Mouse (Mus musculus) heart, postnatal 4 days (tissue): ENCODE data around the gene Terb2. TPM values are rescaled to one million over a fixed set of nuclear protein-coding genes. Genes with fewer than 3 reads are reported as not detected.
"Not testable (repeated sequence)": the region's sequence is repeated elsewhere in the genome, so short reads cannot be mapped to it uniquely, and the experiment has no call there.

Source experiments
- DNase-seq: peaks from one replicate; pipeline ENCODE4 v3.0.0; 2021
- total RNA-seq, 2 experiments: library from RNA; stranded (reverse); gene quantifications; 2 replicates each; pipeline ENCODE4 v1.2.3; 2021

Terb2 gene
- total RNA-seq, 2 experiments from 2014 or later = not detected

DNA sequence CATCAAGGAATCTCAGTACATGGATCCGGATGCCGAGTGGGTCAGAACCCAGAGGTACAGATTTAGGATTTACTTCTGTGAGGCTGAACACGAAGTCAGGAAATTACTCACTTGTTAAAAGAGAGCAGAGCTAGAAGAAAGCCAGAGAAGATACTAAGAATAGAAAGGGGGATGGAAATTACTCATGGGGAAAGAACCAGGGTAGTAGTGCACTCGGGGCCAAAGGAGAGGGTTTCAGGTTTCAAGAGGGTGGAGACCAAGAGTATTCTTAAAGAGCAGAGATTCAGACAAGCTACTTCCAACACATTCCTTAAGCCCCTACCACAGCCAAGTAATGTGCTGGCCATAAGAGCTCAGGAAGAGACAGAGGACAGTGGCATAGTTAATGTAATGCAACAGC is 24.5 kb upstream of the Terb2 start:
- no peak for DNase-seq

DNA sequence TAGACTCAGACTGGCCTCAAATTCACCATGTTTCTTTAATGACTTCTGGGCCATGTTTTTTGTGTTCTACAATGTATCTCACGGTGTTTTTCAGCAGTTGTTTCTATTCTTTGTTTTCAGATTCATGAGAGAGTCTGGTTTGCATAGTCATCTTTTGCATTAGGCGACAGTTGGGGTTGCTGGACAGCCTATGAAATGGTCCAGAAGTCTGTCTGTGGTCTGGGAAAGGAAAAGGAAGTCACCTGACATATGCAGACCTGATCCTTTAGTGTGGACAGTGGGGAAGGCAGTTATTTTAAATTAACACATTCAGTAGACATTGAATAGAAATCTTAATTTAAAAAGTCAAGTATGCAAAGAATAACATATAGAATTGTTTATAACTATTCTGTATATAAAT is 23.5 kb upstream of the Terb2 start:
- no peak for DNase-seq

DNA sequence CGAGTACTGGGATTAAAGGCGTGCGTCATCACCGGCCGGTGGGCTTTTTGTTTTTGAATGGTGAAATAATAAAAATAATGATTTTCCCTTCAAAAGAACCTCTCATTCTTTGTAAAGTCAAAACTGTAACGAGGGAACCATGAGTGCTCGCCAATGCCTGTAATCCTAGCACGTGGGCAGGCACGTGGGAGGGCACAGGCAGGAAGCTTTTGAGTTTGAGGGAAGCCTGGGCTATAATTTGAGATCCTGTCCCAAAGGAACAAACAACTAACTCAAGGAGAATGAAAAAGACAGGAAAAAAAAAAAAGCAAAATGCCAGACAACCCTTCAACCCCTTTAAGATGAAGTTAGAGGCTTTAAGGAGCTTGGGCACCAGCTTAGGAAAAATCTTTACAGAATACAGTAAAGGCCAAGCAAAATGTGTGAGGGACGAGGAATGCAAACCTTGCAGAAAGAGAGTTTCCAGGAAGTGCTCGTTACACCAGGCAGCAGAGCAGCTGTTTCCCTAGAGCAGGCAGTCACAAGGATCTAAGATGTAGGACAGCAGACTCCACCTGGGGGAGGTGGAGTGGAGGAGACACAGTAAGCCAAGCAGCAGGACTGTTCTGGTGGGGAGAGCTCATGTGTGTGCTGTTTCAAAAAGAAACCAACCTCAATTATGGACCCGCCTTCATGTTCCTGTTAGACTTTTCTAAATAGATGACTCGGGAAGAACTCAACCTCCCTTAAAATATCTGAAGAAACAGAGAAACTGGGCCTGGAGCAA is 22.5 kb upstream of the Terb2 start:
- DNase-seq = no peak

DNA sequence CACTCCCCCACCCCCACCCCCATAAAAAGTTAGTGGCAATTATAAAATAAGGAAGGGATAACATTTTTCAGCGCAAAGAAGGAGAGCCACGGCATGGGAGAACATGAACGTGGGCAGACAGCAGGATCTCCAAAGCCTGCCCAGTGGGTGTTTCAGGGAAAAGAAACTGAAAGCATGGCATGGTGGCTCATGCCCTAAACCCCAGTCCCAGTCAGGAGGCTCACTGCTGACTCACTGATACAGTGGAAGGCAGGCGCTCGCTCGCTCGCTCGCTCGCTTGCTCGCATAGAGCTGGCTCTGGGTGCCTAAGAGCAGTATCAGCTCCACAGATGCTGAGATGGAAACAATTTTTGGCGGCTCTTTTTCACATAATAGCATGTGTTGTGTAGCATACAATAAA is 21.8 kb upstream of the Terb2 start:
- no peak for DNase-seq

DNA sequence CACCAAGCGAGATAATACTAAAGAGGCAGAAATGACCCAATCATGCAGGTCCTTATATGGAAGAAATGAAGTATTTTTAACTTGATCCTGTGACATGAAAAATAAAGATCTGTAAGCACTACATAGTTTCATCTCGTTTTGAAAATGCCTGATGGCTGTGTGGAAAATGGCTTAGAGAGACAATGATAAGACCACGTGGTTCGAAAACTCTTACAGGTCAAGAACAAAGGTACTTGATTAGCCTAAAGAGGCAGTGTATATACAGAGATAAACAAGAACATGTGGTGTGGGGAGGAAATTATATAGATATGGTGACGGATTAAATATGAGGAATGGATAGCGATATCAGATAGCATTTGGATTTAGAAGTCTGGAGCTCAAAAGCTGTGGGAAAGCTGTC is 14.8 kb upstream of the Terb2 start:
- no peak for DNase-seq

DNA sequence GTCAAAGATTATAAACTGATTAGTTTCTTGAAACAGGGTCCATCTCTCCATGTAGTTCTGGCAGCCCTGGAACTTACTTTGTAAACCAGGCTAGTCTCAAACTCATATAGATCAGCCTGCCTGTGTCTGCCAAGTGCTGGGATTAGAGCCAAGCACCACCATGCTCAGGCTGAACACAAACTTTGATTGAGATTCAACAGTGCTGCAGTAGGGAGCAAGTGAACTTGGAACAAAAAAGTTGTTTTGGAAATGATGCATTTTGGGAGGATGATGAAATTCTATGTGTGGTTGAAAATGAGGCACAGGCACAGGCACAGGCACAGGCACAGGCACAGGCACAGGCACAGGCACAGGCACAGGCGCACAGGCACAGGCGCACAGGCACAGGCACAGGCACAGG is 13.9 kb upstream of the Terb2 start:
- DNase-seq = no peak

DNA sequence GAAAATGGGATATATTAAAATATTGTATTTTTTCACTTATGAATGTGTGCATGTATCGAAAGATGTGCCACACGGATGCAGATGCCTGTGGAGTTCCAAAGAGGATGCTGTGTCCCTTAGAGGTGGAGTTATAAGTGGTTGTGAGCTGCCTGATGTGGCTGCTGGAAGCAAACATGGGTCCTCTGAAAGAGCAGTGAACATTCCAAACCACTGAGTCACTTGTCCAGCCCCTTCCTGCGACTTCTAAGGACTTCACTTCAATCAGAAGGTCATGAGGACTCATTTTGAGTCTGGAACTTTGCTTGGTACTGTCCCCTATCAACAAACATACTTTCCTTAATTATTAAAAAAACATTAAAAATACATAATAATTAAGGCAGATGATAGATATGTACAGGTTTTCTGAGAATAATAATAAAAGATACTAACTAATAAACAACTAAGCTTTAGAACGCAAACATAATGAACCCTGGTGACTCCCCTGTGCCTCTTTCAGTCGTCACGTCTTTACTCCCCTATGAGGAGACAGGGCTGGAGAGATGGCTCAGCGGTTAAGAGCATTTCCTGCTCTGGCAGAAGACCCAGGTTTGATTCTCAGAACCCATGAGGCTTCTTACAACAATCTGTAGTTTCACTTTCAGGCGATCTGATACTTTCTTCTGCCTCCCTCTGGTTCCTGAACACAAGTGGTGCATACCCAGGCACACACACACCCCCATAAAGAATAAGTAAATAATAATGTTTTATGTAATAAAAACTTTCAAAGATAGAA is 5.8 kb upstream of the Terb2 start:
- DNase-seq = no peak

DNA sequence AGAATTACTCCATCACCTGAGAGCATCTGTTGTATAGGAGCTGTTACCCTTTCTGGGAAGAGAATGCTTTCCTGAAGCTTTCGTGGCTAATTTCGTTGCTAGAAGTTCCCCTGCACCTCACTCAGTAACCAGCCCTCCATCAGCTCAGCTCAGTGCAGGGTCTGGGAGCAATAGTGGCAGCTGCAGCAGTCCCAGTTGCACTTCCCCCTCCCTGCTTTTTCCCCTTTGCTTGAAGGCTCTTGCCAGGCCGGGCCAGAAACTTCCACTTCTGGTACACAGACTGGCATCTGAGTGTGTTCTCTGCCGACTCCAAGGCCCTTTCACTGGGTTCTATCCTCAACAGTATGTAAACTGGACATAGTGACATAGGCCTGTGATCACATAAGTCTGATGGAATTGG is 986 bp upstream of the Terb2 start:
- no peak for DNase-seq

DNA sequence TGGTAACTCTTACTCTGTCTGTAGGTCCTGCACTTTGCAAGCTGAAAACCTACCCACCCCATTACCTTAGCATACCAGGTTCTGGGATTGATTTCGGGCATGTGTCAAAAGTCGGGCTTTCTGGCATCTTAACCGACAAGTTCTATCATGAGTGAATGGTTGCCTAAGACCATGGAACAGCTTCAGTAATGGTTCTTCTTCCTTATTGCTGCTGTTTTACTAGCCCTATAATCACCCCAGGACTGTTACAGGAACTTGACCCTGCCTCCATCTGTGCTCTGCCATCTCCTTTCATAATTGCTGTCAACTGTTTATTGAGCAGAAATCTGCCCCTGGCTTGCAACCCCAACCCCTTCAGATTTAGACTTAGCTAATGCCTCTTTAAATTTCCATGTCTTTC is 679 bp downstream of the Terb2 start:
- no peak for DNase-seq

DNA sequence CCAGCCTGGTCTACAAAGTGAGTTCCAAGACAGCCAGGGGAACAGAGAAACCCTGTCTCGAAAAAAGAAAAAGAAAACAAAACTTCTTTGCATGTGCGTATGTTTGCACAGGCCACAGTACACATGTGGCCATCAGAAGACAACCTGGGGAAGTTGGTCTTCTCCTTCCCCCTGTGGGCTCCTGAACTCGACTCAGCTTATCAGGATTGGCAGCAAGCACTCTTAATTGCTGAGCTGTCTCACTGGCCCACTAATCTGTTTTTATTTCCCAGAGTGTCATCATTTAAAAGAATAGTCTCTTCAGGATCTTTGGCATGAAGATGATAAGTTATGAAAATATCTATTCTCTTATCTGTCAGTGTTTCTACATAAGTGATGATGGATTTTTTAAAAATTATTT is 5.8 kb downstream of the Terb2 start:
- DNase-seq = no peak

DNA sequence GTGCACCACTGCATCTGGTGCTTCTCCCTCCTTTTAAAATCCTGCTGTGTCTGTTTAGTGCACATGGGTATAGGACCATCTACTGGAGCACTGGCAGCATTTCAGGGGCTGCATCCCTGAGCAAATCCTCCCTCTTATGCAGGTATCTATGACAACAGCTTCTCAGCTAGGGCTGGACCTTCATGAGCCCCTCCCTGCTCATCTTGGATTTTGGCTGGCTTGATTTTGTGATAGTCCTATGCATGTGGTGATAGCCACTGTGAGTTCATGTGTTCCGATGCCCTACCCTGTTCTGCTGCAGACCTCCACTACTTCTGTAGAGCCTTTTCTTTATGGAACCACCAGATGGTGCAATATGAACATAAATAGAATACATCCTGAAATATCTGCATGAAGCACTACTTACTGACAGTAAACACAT is 8.4 kb downstream of the Terb2 start:
- no peak for DNase-seq

DNA sequence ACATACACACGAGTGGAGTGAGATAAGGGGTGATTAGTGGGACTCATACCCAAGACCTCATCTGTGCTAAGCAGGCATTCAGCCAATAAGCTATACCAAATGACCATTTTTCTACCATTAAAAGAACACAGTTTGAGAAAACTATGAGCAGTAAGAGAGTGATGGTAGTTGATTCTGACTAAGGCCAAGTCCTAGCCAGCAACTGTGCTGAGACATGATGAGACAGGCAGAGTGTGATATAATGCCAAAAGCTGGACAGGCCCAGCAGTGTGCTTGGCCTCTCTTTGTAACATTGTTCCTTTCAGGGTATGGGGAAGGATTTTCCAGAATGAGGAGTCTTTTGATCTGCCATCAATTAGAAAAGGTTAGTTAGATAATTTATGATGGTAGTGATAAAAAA is 15.4 kb downstream of the Terb2 start:
- no peak for DNase-seq

DNA sequence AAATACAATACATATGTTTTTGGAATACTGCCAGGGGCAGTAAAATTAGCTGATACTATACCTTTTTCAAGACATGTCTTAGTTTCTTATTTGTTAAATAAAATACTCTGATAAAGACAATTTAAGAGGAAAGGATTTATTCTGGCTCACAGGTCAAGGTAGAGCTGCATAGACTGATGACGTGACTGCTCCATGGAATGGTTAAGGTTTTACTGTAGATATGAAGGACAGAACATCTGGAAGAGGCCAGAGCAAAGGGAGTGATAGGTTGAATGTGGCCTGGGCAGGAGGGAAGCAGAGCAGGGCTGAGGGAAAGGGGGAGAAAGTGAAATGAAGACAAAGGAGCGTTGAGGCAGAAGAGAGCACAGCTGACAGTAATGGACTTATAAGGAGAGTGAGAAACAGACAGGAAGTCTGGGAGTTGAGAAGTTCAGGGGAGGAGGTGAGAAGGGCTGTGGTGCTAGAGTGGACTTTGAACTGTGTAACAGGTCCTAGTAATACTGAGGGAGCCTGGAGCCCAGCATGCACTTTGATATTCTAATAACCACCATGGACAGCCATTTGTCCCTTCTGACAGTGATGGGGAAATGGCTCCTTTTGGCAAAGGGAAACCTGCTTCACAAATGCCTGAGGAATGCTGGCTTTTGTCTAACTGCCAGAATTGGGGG is 20.5 kb downstream of the Terb2 start:
- DNase-seq = no peak

DNA sequence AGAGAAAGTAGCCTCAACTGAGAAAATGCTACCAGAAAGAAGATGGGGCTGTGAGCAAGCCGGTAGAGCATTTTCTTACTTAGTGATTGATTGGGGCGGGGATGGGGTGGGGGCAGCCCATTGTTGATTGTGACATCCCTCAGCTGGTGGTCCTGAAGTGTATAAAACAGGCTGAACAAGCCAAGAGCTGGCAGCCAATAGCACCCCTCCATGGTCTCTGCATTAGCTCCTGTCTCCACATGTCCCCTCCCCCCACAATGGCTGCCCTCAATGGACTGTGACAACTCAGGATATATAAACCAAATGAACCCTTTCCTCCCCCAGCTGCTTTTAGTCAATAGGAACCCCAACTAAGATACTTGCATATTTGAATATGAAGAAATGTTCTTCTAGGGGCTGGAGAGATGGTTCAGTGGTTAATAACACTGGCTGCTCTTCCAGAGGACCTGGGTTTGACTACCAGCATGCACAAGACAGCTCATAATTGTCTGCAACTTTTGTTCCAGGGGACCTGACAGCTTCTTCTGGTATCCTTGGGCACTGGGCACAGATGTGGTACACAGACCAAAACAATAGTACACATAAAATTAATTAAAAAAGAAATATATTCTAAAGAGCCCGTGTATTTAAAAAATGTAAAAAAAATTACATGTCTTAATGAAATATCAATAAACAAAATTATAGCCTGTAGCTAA is 24.6 kb downstream of the Terb2 start:
- no peak for DNase-seq

DNA sequence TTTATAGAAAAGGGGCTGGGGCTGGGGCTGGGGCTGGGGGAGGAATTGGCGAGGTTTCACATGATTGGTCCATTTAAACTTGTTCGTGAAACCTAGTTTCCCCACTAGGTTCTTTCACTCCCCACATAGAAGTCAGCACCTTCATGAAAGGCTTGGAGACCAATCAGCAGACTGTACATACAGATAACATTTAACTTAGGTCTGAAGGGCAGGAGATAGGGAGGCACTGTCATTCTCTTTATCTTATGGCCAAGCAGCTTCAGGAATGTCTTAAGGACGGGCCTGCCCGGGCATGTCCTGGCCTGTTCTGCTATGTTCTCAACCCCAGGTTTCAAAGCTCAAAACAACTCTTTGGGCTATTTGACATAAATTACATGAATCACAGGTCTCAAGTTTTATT is 31.0 kb downstream of the Terb2 start:
- DNase-seq = not testable (repeated sequence)

DNA sequence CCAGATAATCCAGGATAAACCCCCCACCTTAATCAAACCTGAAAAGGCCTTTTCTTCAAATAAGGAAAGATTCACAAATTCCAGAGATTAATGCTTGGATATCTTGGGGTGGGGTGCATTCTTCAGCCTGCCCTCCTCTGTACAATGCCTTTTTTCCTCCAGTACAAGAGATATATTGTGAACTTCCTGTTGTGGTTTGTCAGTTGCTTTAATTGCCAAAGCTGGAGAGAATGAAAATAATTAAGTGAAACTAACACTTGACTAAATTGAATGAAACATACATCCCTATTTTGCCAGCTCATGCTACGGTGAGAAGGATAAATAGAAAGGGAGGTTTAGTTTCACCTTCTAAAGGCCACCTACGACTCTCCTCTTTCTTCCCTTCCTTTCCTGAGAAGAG is 32.2 kb downstream of the Terb2 start:
- no peak for DNase-seq

DNA sequence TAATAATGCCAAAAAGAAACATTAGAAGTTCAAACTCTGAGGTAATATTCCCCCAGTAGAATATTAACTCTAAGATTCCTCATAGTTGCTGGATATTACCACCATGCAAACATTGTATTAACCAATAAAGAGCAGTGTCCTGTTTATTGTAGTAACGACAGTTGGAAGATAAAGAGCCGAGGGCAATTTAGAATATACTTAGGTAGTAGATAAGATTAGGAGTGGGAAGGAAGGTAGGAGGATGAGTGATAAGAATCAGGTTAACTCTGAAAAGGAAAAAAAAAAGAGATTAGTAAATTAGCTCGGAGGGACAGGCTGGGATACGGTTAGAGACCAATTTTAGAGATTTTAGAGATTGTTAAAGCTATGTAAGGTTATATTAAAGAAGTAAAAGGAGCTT is 35.3 kb downstream of the Terb2 start:
- DNase-seq = no peak

DNA sequence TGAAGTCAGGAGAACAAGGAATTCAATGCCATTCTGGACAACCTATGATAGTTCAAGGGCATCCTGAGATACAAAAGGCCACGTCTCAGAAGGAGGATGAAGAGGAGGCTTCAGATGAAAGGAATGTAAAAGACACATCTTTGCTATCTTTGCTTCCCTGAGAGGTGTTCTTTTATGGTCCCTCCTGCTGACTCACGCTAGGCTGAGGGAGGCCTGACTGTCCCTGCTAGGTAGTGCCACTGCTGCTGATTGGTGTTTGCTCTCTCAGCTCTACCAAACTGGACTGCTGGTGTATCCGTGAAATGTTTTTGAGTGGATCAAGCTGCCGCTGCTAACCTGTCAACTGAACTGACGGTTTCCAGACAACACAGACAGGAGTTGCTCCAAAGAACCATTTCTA is 35.7 kb downstream of the Terb2 start:
- DNase-seq = no peak

DNA sequence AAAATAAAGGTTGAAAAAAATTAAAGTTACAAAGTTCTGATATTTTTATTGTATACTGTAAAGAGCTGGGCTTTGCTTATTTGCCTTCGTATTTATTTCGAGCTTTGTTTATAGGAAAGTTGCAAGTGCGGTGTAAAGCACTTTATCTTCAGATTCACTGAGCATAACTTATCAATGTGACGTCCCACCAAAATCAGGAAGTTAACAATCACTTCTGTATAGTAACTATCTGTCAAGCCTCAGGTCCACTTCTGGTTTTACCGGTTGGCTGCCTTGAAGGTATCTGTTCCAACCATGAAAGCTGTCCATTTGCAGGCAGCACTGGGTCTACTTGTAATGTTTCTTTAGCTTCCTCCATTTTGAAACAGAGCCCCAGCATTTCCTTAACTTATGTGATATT is 36.2 kb downstream of the Terb2 start:
- no peak for DNase-seq

DNA sequence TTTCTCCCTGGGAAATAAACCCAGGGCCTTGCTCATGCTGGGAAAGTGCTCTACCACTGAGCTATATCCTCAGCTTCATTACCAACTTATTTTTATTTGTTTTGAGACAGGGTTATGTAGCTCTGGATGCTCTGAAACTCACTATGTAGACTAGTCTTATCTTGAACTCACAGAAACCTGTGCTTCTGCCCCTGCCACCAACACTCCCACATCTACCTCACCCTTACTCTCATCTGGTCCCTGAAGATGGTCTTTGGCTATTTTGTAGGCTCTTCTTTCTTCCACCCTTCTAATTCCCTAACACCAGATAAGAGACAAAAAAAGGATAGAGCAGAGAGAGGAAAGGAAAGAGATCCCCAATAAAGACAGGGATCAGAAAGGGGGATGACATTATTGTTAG is 37.6 kb downstream of the Terb2 start:
- DNase-seq = no peak

DNA sequence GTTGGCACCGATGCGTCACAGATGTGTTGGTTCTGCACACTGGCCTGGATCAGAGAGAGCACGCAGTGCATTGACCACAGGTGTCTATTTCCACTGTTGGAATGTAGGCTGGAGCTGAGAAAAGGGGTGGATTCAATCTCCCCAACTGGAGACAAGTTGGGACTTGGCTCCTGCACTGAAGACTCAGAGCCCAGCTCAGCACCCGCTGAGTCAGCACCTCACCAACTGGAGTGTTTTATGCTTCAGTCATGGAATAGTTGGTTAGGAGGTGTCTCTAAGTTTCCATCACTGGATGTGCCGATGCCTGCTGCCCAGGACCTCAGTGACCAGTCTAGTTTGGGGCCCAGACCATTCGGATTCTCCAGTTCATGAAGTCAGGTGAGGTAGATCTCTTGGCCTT is 44.3 kb downstream of the Terb2 start:
- no peak for DNase-seq

DNA sequence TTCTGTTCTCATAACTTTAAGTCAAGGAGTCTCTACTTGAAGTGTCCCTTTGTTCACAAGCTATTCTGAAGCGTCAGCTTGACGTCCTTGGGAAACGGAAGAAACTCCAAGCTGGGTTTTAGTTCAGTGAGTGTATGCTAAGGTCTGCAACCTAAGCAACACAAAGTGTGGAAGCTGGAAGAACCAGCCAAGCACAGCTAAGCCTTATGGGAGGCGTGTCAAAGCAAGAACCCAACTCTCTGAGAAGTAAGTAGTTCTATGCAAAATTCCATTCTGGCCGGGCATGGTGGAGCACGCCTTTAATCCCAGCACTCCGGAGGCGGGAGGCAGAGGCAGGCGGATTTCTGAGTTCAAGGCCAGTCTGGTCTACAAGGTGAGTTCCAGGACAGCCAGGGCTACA is 45.5 kb downstream of the Terb2 start:
- no peak for DNase-seq

DNA sequence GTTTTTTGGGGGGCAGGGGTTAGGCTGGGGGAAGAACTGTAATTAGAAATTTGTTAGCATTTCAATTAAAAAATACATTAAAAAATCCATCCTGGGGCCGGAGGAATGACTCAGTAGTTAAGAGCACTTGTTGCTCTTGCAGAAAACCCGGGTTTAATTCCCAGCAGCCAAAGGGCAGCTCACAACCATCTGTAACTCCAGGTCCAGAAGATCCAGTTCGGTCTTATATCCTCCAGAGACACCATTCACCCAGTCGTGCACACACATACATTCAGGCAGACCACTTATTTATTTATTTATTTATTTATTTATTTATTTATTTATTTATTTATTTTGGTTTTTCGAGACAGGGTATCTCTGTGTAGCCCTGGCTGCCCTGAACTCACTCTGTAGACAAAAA is 47.3 kb downstream of the Terb2 start:
- no peak for DNase-seq
